Mouse (Mus musculus): ENCODE measurements around the gene Cmtm5. TPM values are rescaled to one million over a fixed set of nuclear protein-coding genes. Genes with fewer than 3 reads are reported as not detected.
"Not testable (repeated sequence)": the region's sequence is repeated elsewhere in the genome, so short reads cannot be mapped to it uniquely, and the experiment has no call there.

The Cmtm5 gene
- total and polyA plus RNA-seq, 3 experiments: not detected

GRCm38 (mm10) chr14:54968344-54968743 lies 32.3 kb downstream of the Cmtm5 start:
- no peak for TF ChIP-seq MAX (IDR thresholded peaks at IDR 0.05; ENCODE audit: low read length)
- TF ChIP-seq SMC3 (IDR thresholded peaks at IDR 0.05; ENCODE audit: low read depth, low read length): no peak
- no peak for TF ChIP-seq ELF1 (IDR thresholded peaks at IDR 0.05; ENCODE audit: low read depth, low read length)
- TF ChIP-seq ZNF384 (IDR thresholded peaks at IDR 0.05; ENCODE audit: low read depth, low read length): no peak
- TF ChIP-seq TBP (IDR thresholded peaks at IDR 0.05; ENCODE audit: low read depth, low read length): no peak
- no peak for TF ChIP-seq CHD1 (IDR thresholded peaks at IDR 0.05; ENCODE audit: low read depth, low read length)
- no peak for TF ChIP-seq MYB (IDR thresholded peaks at IDR 0.05; ENCODE audit: low read depth, low read length)
- no peak for TF ChIP-seq MXI1 (IDR thresholded peaks at IDR 0.05; ENCODE audit: low read depth, low read length)
- TF ChIP-seq JUND (IDR thresholded peaks at IDR 0.05; ENCODE audit: low read depth, low read length): no peak
- no peak for TF ChIP-seq CTCF (IDR thresholded peaks at IDR 0.05 in 2 of 3, conservative IDR thresholded peaks at IDR 0.05 in 1 of 3; ENCODE audit: control insufficient read depth in 1 of 3, insufficient read depth in 1 of 3, low read depth in 2 of 3, low read length in 3 of 3, poor library complexity in 1 of 3, severe bottlenecking in 1 of 3)
- TF ChIP-seq RAD21 (IDR thresholded peaks at IDR 0.05; ENCODE audit: low read depth, low read length): no peak
- no peak for TF ChIP-seq BHLHE40 (IDR thresholded peaks at IDR 0.05; ENCODE audit: borderline replicate concordance, low read depth, low read length)
- no peak for TF ChIP-seq GATA1 (IDR thresholded peaks at IDR 0.05; ENCODE audit: low read depth, low read length)
- no peak for TF ChIP-seq POLR2AphosphoS2 (IDR thresholded peaks at IDR 0.05; ENCODE audit: low read length)
- no peak for TF ChIP-seq ZC3H11A (IDR thresholded peaks at IDR 0.05; ENCODE audit: low read depth, low read length)
- no peak for TF ChIP-seq MYC (IDR thresholded peaks at IDR 0.05; ENCODE audit: low read depth, low read length)
- no peaks in the 10 kb centered on the region for H3K4me1 ChIP-seq (ENCODE audit: control insufficient read depth in 1 of 2, insufficient read depth in 2 of 2, low read length in 2 of 2)
- no peaks in the 10 kb centered on the region for H3K79me2 ChIP-seq (ENCODE audit: control insufficient read depth, insufficient read depth, low read length, poor library complexity)
- DNase-seq (ENCODE audit: low read depth, low spot score): no peak
- no peaks in the 10 kb centered on the region for H3K36me3 ChIP-seq (ENCODE audit: control insufficient read depth in 1 of 2, insufficient read depth in 2 of 2, low read length in 2 of 2)
- no peaks in the 10 kb centered on the region for H3K9me3 ChIP-seq (replicated peaks; ENCODE audit: insufficient read depth, low read length)
- no peak overlapping the region for H3K4me3 ChIP-seq (ENCODE audit: control insufficient read depth in 1 of 2, insufficient read depth in 1 of 2, low read depth in 2 of 2, low read length in 2 of 2)
- H3K9ac ChIP-seq (ENCODE audit: control insufficient read depth, low read depth, low read length, poor library complexity, severe bottlenecking): no peak overlapping the region
- H3K27ac ChIP-seq (ENCODE audit: control insufficient read depth, low read depth, low read length): no peak overlapping the region
- H3K27me3 ChIP-seq (ENCODE audit: control insufficient read depth in 1 of 2, insufficient read depth in 2 of 2, low read length in 2 of 2): peaks cover 0 to 9% of the 10 kb centered on the region in 2 experiments; a peak in 3 of 4 replicates

- H3K4me1 ChIP-seq (ENCODE audit: control insufficient read depth in 1 of 2, insufficient read depth in 2 of 2, low read length in 2 of 2); H3K9me3 ChIP-seq (replicated peaks; ENCODE audit: insufficient read depth, low read length); H3K36me3 ChIP-seq (ENCODE audit: control insufficient read depth in 1 of 2, insufficient read depth in 2 of 2, low read length in 2 of 2); DNase-seq (ENCODE audit: low read depth, low spot score); H3K4me3 ChIP-seq (ENCODE audit: control insufficient read depth in 1 of 2, insufficient read depth in 1 of 2, low read depth in 2 of 2, low read length in 2 of 2); H3K79me2 ChIP-seq (ENCODE audit: control insufficient read depth, insufficient read depth, low read length, poor library complexity); H3K9ac ChIP-seq (ENCODE audit: control insufficient read depth, low read depth, low read length, poor library complexity, severe bottlenecking); H3K27ac ChIP-seq (ENCODE audit: control insufficient read depth, low read depth, low read length): not testable (repeated sequence)
- H3K27me3 ChIP-seq (ENCODE audit: control insufficient read depth in 1 of 2, insufficient read depth in 2 of 2, low read length in 2 of 2): peaks cover 7 to 15% of the 10 kb centered on the region in 2 experiments
Measured at GRCm38 (mm10) chr14:54972786-54973185, 36.7 kb downstream of the Cmtm5 start.
